Mouse (Mus musculus): Measurements from ENCODE around the gene Lat. TPM values are rescaled to one million over a fixed set of nuclear protein-coding genes. Genes with fewer than 3 reads are reported as not detected.

Lat gene
- total and polyA plus RNA-seq, 3 experiments, result 0.62 to 1.2 TPM; not detected in 1

DNA sequence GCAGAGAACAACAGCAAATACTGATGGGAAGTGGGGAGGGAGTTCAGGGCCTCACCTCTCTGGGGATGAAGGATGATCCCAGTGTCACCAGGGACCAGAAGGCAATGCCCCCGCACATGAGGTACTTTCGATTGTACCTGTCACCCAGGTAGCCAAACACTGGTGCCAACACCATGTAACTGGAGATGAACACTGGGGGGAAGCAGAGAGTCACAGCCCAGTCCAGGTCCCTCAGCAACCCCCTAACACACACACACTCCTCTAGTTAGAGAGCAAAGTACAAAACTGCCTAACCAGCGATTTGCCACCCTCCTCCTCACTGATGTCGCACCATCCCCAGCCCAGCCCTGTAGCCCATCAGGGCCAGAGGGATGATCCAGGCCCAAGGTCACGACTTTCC lies 5.6 kb upstream of the Lat start:
- Histone ChIP-seq H3K4me3 (ENCODE audit: control insufficient read depth in 1 of 2, insufficient read depth in 1 of 2, low read depth in 2 of 2, low read length in 2 of 2) (no peak overlapping the region), H3K27me3 (ENCODE audit: control insufficient read depth in 1 of 2, insufficient read depth in 2 of 2, low read length in 2 of 2) (no peaks in the 10 kb centered on the region), H3K36me3 (ENCODE audit: control insufficient read depth in 1 of 2, insufficient read depth in 2 of 2, low read length in 2 of 2) (peaks cover 0 to 11% of the 10 kb centered on the region in 2 experiments; a peak in 2 of 4 replicates), H3K79me2 (ENCODE audit: control insufficient read depth, insufficient read depth, low read length, poor library complexity) (peaks cover 9% of the 10 kb centered on the region), H3K4me1 (ENCODE audit: control insufficient read depth in 1 of 2, insufficient read depth in 2 of 2, low read length in 2 of 2) (peaks cover 3 to 12% of the 10 kb centered on the region in 2 experiments; a peak in 2 of 4 replicates), H3K27ac (ENCODE audit: control insufficient read depth, low read depth, low read length) (no peak overlapping the region), H3K9ac (ENCODE audit: control insufficient read depth, low read depth, low read length, poor library complexity, severe bottlenecking) (no peak overlapping the region), H3K9me3 (replicated peaks; ENCODE audit: insufficient read depth, low read length) (no peaks in the 10 kb centered on the region)
- TF ChIP-seq POLR2A (IDR thresholded peaks at IDR 0.05; ENCODE audit: control insufficient read depth in 1 of 2, insufficient read depth in 1 of 2, low read depth in 1 of 2, low read length in 2 of 2, poor library complexity in 1 of 2) (no peak), CTCF (IDR thresholded peaks at IDR 0.05 in 2 of 3, conservative IDR thresholded peaks at IDR 0.05 in 1 of 3; ENCODE audit: control insufficient read depth in 1 of 3, insufficient read depth in 1 of 3, low read depth in 2 of 3, low read length in 3 of 3, poor library complexity in 1 of 3, severe bottlenecking in 1 of 3) (peak in 1 of 3 experiments; percentile 28; a peak in 3 of 6 replicates)
- peak; percentile 19 for DNase-seq (ENCODE audit: low read depth, low spot score)

DNA sequence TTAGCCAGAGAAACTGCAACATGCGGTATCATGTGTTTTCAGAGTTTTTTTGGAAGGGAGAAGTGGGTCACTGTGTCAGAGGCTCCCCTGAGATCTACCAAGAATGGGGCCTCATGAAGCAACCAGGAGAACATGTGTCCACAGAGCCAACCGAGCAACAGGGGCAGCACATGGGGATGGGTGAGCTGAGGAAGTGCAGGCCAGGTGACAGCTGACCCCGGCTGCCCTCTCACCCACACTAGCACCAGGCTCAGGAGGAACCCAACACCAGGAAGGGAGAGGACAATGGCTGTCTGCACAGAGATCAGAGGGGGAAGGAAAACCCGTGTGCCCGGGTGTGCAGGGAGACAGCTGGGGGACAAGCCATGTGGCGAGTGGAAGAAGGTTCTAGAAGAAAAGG lies 5.2 kb upstream of the Lat start:
- H3K4me3 ChIP-seq (ENCODE audit: control insufficient read depth in 1 of 2, insufficient read depth in 1 of 2, low read depth in 2 of 2, low read length in 2 of 2), result no peak overlapping the region
- H3K27ac ChIP-seq (ENCODE audit: control insufficient read depth, low read depth, low read length), result no peak overlapping the region
- H3K9ac ChIP-seq (ENCODE audit: control insufficient read depth, low read depth, low read length, poor library complexity, severe bottlenecking), result no peak overlapping the region
- H3K79me2 ChIP-seq (ENCODE audit: control insufficient read depth, insufficient read depth, low read length, poor library complexity), result peaks cover 9% of the 10 kb centered on the region
- H3K27me3 ChIP-seq (ENCODE audit: control insufficient read depth in 1 of 2, insufficient read depth in 2 of 2, low read length in 2 of 2), result no peaks in the 10 kb centered on the region
- H3K9me3 ChIP-seq (replicated peaks; ENCODE audit: insufficient read depth, low read length), result no peaks in the 10 kb centered on the region
- no peak for DNase-seq (ENCODE audit: low read depth, low spot score)
- TF ChIP-seq ZC3H11A (IDR thresholded peaks at IDR 0.05; ENCODE audit: low read depth, low read length) (no peak), BHLHE40 (IDR thresholded peaks at IDR 0.05; ENCODE audit: borderline replicate concordance, low read depth, low read length) (no peak)
- peaks cover 3 to 12% of the 10 kb centered on the region in 2 experiments; a peak in 2 of 4 replicates for H3K4me1 ChIP-seq (ENCODE audit: control insufficient read depth in 1 of 2, insufficient read depth in 2 of 2, low read length in 2 of 2)
- H3K36me3 ChIP-seq (ENCODE audit: control insufficient read depth in 1 of 2, insufficient read depth in 2 of 2, low read length in 2 of 2), result peaks cover 0 to 11% of the 10 kb centered on the region in 2 experiments; a peak in 2 of 4 replicates

DNA sequence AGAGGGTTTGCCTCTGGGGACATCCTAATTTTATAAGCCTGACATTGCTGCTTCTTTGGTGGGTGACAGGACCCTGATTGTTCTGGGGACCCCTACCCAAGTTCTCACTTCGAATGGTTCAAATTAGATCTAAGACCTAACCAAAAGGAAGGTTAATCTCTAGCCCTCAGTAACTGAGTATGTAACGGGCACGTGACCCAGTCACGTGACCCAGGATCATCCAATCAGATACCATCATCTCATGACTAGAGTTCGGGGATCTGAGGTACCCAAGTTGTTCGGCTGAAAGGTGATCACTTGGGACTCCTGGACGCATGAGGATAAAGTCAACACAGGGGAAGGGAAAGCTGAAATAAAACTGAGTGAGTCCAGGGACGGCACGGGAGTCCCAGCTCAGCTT lies 3.6 kb upstream of the Lat start:
- no peak for DNase-seq (ENCODE audit: low read depth, low spot score)
- peaks cover 9% of the 10 kb centered on the region for H3K79me2 ChIP-seq (ENCODE audit: control insufficient read depth, insufficient read depth, low read length, poor library complexity)
- no peaks in the 10 kb centered on the region for H3K9me3 ChIP-seq (replicated peaks; ENCODE audit: insufficient read depth, low read length)
- no peak overlapping the region for H3K27ac ChIP-seq (ENCODE audit: control insufficient read depth, low read depth, low read length)
- TF ChIP-seq USF1 (IDR thresholded peaks at IDR 0.05; ENCODE audit: low read depth, low read length) (peak; percentile 85), USF2 (IDR thresholded peaks at IDR 0.05; ENCODE audit: borderline replicate concordance in 1 of 2, insufficient read depth in 1 of 2, low read depth in 1 of 2, low read length in 2 of 2) (peak; percentile 41 to 75; a peak in 3 of 4 replicates), CHD2 (IDR thresholded peaks at IDR 0.05; ENCODE audit: low read length) (no peak), POLR2AphosphoS5 (IDR thresholded peaks at IDR 0.05; ENCODE audit: borderline replicate concordance, low read depth, low read length) (no peak), SIN3A (IDR thresholded peaks at IDR 0.05; ENCODE audit: low read length) (no peak), POLR2AphosphoS2 (IDR thresholded peaks at IDR 0.05; ENCODE audit: low read length) (no peak), MAX (IDR thresholded peaks at IDR 0.05; ENCODE audit: low read length) (peak; percentile 37; the same call in 1 of the 2 replicates), TAL1 (IDR thresholded peaks at IDR 0.05; ENCODE audit: low read length) (no peak), NRF1 (IDR thresholded peaks at IDR 0.05; ENCODE audit: insufficient read depth, low read depth, low read length, poor library complexity, severe bottlenecking) (no peak), GATA1 (IDR thresholded peaks at IDR 0.05; ENCODE audit: low read depth, low read length) (no peak), E2F4 (IDR thresholded peaks at IDR 0.05; ENCODE audit: borderline replicate concordance, low read depth, low read length) (no peak), BHLHE40 (IDR thresholded peaks at IDR 0.05; ENCODE audit: borderline replicate concordance, low read depth, low read length) (no peak), ZNF384 (IDR thresholded peaks at IDR 0.05; ENCODE audit: low read depth, low read length) (no peak), HCFC1 (IDR thresholded peaks at IDR 0.05; ENCODE audit: low read depth, low read length) (no peak)
- peaks cover 0 to 6% of the 10 kb centered on the region in 2 experiments; a peak in 1 of 4 replicates for H3K4me1 ChIP-seq (ENCODE audit: control insufficient read depth in 1 of 2, insufficient read depth in 2 of 2, low read length in 2 of 2)
- peaks cover 0 to 6% of the 10 kb centered on the region in 2 experiments; a peak in 2 of 4 replicates for H3K36me3 ChIP-seq (ENCODE audit: control insufficient read depth in 1 of 2, insufficient read depth in 2 of 2, low read length in 2 of 2)
- H3K27me3 ChIP-seq (ENCODE audit: control insufficient read depth in 1 of 2, insufficient read depth in 2 of 2, low read length in 2 of 2), result no peaks in the 10 kb centered on the region
- no peak overlapping the region for H3K4me3 ChIP-seq (ENCODE audit: control insufficient read depth in 1 of 2, insufficient read depth in 1 of 2, low read depth in 2 of 2, low read length in 2 of 2)
- no peak overlapping the region for H3K9ac ChIP-seq (ENCODE audit: control insufficient read depth, low read depth, low read length, poor library complexity, severe bottlenecking)
